Mouse (Mus musculus): ENCODE results near the gene Ptpn1.

Gene Ptpn1

DNA sequence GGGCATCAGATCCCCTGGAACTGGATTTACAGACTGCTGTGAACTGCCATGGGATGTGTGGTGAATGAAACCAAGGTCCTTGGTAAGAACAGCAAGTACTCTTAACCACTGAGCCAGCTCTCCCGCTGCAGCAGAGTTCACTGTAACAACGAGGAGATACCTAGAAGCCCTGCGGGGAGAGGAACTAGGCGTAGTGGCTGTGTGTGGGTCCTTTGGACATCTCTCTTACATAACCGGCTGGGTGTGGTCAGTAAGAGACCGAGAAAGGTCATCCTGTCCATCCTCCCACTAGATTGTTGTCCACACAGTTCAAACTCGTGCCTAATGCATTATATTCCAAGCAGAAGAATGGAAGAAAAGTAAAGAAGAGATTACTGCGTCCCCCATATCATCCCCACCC, 10.0 kb upstream of the Ptpn1 start:
- 79% methylated on average over 8 of the region's 8 CpGs for WGBS

DNA sequence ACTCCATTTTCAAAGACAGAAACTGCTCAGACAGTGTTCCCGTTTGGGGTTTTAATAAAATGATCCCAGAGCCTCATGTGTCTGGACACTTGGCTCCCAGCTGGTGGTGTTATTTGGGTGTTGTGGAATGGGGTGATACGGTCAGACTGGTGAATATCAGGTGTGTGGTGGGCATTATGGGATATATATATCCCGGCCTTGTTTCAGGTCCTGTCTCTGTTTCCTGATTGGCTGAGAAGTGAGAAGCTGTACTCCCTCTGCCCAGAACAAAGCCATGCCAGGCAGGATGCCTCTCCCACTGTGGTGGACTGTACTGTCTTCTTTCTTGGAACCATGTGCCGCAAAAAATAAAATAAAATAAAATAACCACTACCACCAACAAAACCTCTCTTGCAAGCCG, 7.8 kb upstream of the Ptpn1 start:
- 90% methylated on average over 5 of the region's 5 CpGs for WGBS

GRCm38 (mm10) chr2:167924803-167925604, 6.9 kb upstream of the Ptpn1 start:
- 2% methylated on average over 29 of the region's 29 CpGs for WGBS

DNA sequence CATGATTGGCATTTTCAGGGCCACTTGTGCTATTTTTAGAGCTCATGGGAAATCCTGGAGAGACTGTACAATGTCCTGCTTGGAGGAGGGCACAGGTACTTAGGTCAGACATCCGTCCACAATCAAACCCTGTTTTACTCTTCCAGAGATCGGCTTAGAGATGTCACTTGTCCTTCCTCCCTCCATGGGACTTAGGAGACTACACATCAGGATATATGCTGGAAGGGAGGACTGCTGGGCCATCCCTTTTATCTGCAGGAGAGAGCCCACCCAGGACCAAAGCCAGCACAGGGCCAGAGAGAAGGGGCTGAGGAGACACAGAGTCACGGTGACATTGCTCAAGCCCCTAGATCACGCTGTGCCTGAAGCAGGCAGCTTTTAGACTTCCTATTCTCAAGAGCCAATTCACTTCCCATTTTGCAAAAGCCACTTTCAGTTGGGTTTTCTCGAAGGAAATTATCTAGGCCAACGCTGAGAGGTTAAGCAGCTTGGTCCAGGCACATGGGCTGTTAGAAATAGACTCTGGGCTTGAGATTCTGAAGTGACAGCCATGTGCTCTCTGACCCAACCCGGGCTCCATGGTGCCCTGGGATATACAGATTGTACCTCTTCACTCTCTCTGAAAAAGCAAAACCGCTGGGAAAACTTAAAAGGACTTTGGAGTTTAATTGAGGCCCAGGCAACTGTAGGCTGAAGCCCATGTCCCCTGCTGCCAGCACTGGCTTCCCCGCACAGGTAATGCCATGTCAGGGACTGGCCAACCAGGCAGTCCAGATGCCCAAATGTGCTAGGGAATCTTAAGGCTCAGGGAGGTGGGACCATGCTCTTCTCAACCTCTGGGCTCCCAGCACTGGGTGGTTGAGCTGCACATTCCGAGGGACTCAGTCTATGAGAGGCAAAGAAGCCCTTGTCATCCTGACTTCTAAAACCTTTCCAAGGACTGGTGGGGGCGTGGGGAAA, 5.7 kb upstream of the Ptpn1 start:
- WGBS = 82% methylated on average over 11 of the region's 11 CpGs

- 86% methylated on average over 4 of the region's 4 CpGs for WGBS
These were observed 3.8 kb upstream of the Ptpn1 start for GRCm38 (mm10) chr2:167928002-167928526.

- 87% methylated on average over 3 of the region's 3 CpGs for WGBS
These were observed 2.9 kb upstream of the Ptpn1 start for GRCm38 (mm10) chr2:167928972-167929371.

GRCm38 (mm10) chr2:167930975-167931374, 882 bp upstream of the Ptpn1 start:
- 98% methylated on average over 3 of the region's 3 CpGs for WGBS

DNA sequence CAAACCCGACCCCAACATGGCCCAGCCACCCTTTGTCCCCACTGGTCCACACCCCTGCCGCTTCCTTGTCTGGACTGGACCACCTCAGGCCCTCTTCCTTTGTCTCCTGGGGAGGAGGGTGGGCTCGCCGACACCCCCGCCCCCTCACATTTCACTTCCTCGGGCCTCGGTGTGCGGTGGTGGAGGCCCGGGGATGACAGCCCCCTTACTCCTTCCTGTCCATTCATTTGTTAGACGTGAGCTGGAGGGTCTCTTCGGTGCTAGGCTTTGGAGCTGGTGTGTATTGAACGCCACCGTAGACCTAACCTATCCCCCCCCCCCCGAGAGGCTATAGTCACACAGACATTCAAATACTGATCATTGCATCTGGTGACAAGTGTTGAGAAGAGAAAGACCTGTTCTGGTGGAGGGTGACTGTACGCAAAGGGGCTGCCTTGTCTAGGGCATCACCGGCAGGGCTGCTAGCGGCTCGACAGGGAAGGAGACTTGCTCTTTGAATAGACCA, 922 bp downstream of the Ptpn1 start:
- WGBS = 1% methylated on average over 18 of the region's 18 CpGs

- WGBS = 14% methylated on average over 7 of the region's 7 CpGs
These were observed 1.5 kb downstream of the Ptpn1 start for GRCm38 (mm10) chr2:167933397-167933796.

DNA sequence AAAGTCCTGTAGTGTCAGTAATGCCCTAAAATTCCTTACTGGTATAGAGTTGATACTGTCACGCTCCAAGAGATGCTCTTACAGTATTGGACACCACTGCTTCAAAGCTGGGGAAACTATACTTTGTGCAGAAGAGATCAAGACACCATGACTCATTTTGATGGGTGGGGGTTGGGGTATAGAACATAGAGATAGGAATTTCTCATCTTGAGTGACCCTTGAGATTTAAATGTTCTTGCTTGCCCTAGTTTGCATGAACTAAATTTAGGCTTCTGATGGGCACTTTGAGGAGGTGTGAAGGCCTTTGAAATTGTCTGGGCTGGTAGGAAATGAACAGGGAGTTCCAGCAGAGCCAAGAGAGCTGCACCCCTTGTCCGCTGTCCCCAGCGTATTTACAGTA, 4.1 kb downstream of the Ptpn1 start:
- 55% methylated on average over 3 of the region's 3 CpGs for WGBS

DNA sequence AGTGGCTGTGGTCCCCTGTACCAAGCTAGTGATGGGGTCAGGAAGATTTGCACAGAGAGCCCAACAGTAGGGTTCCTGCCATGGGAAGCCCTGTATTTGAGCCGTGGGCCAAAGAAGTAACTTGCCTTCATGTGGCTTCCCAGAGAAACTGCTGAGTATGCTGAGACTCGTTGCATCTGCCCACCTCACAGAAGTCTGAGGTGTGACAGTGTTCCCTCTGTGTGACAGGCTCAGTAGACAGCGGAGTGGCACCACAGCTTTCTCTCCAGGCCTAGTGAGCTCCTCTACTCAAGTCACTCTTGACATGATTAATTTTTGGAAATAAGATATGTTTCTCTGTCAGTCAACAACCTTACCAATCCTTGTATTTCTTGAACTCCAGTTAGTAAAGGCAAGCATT, 6.9 kb downstream of the Ptpn1 start:
- WGBS = 61% methylated on average over 3 of the region's 3 CpGs

DNA sequence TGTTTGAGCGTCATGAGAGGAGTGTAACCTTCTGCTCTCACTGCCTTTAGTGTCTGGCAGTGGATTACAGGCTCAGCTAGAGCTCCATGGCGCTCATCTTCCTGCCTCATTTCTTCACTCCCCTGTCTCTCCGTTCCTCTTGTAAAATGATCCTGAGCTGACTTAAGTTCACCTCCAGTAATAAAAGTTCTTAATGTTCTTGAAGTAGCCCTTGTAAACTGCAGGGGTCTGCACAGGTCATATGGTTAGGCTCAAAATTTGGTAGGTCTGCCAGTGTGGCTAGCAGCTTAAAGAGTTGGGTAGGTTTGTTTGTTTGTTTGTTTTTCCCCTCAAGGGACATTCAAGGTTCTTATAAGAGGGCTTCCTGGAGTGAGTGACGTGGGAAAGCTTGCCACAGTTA, 7.3 kb downstream of the Ptpn1 start:
- 54% methylated on average over 4 of the region's 4 CpGs for WGBS

- WGBS = 50% methylated on average over 11 of the region's 11 CpGs
These were observed 8.0 kb downstream of the Ptpn1 start for GRCm38 (mm10) chr2:167939632-167940399.

DNA sequence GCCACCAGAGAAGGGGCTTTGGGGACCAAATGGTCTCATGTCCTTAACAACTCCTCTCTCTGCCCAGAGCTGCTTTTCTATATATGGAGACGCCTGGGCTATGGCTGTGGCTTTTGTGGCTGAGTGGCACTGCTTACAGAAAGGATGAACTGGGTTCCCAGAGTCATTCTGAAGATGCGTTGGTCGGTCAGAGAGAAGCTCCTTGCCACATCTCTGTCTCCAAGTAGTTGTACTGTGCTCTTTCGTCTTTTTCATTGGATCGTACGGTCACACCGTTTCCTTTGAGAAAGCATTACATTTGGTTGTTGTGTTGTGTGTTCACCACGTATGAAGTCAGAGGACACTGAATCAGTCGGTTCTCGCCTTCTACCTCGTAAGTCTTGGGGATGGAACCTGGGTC, 8.8 kb downstream of the Ptpn1 start:
- WGBS = 84% methylated on average over 11 of the region's 11 CpGs

- WGBS = 67% methylated on average over 4 of the region's 4 CpGs
These were observed 9.5 kb downstream of the Ptpn1 start for GRCm38 (mm10) chr2:167941320-167941719.

DNA sequence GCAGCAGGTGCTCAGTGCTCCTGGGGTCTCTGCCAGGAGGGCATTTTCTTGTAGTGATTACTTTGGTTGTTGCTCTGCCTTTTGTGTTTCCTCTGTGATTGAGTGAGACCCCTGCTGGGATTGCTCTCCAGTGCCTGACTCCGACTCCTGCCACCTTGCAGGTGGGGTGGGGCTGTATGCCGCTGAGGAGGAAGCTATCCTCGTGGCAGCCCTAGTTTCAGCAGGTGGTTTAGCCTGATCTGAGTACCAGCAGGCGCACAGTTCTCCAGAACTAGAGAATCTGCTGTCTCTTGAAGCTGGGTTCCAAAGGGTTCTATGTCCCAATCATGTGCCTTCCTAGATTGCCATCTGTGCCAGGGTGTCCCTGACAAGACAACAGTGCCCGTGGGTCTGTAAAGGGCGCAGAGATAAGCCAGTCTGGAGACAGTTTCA, 9.9 kb downstream of the Ptpn1 start:
- 24% methylated on average over 6 of the region's 6 CpGs for WGBS

- WGBS = 7% methylated on average over 8 of the region's 8 CpGs
These were observed 10.5 kb downstream of the Ptpn1 start for GRCm38 (mm10) chr2:167942199-167942925.

DNA sequence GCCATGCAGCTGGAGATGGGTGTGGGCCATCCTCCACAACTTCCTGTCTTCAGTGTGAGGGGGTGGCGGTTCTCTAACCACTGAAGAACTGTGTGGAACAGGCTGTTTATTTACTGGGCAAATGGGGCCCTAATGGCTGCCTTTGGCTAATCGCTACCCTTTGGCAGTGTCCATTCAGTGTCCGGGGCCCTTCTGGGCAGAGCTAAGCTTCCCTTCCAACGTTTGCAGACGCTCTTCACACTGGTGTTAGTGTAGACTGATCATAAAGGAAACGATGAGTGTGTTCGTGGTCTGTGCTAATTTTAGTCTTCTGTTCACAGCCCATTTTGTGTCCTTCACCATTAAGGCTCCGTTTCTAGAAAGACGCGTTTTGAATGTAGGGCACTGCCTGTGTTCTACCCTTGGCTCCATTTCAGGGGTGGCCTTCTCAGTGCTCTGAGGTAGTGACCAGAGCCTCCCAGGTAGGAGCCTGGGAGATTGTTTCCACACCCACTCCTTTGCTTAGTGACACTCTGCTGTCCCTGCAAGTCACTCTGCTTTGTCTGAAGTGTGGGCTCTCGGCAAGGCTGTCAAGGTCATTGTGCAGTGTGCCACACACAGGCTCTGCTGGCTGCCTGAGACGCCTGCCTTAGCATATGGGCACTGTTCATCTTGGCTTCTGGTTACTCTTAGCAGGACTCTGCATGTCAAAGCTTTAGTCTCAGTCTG, 11.2 kb downstream of the Ptpn1 start:
- 18% methylated on average over 12 of the region's 12 CpGs for WGBS

- WGBS = 65% methylated on average over 3 of the region's 3 CpGs
These were observed 12.3 kb downstream of the Ptpn1 start for GRCm38 (mm10) chr2:167944193-167944592.

- 68% methylated on average over 5 of the region's 5 CpGs for WGBS
These were observed 13.6 kb downstream of the Ptpn1 start for GRCm38 (mm10) chr2:167945451-167945850.
